Mouse (Mus musculus) neural tube, embryonic 15.5 days (tissue): ENCODE measurements around the gene Rarb. TPM values are rescaled to one million over a fixed set of nuclear protein-coding genes. Genes with fewer than 3 reads are reported as not detected.

Experiments used
- ATAC-seq: fragments of 200-750 bp; cut with Nextera tagmentation; 2 replicates; pipeline ENCODE4 v1.8.0; 2017; ENCODE audit warnings: mild to moderate bottlenecking, moderate TSS enrichment, moderate library complexity; ENCODE audit not compliant: low FRiP score
- H3K27ac ChIP-seq: fragments of 300-500 bp; sonication (generic); replicated peaks from 2 replicates; pipeline ENCODE4 v1.5.1; 2015; ENCODE audit warnings: mild to moderate bottlenecking, inconsistent platforms
- H3K27me3 ChIP-seq: fragments of 300-500 bp; sonication (generic); replicated peaks from 2 replicates; pipeline ENCODE4 v1.6.1; 2015; ENCODE audit warnings: inconsistent platforms
- H3K36me3 ChIP-seq: fragments of 300-500 bp; sonication (generic); 2 replicates; pipeline ENCODE4 v1.6.1; 2015; ENCODE audit warnings: inconsistent platforms
- H3K4me1 ChIP-seq: fragments of 300-500 bp; sonication (generic); 2 replicates; pipeline ENCODE4 v1.6.1; 2015; ENCODE audit warnings: inconsistent platforms
- H3K4me2 ChIP-seq: fragments of 300-500 bp; sonication (generic); 2 replicates; pipeline ENCODE4 v1.6.1; 2015; ENCODE audit warnings: inconsistent platforms, mild to moderate bottlenecking, moderate library complexity
- H3K4me3 ChIP-seq: fragments of 300-500 bp; sonication (generic); replicated peaks from 2 replicates; pipeline ENCODE4 v1.5.1; 2015; ENCODE audit warnings: mild to moderate bottlenecking, inconsistent platforms
- H3K9ac ChIP-seq: fragments of 300-500 bp; sonication (generic); replicated peaks from 2 replicates; pipeline ENCODE4 v1.6.1; 2015; ENCODE audit warnings: mild to moderate bottlenecking, inconsistent platforms
- H3K9me3 ChIP-seq: fragments of 300-500 bp; sonication (generic); replicated peaks from 2 replicates; pipeline ENCODE4 v1.6.1; 2016; ENCODE audit warnings: inconsistent platforms
- WGBS: fragments of 180-500 bp; shearing (Covaris S2); methylation state at CpG from one replicate; pipeline ENCODE4 v1.1.7; 2015; ENCODE audit warnings: mixed read lengths; 5-methylcytosine and 5-hydroxymethylcytosine counted together
- polyA plus RNA-seq: library from polyadenylated mRNA; unstranded; fragments of >200 nt; fragmentation: Nextera tagmentation; extraction: Ambion mirVana; gene quantifications from 2 replicates; pipeline ENCODE4 v1.2.1, GENCODE M21; 2015

Rarb gene
- polyA plus RNA-seq, 1 experiment from 2014 or later = 25.2 TPM

DNA sequence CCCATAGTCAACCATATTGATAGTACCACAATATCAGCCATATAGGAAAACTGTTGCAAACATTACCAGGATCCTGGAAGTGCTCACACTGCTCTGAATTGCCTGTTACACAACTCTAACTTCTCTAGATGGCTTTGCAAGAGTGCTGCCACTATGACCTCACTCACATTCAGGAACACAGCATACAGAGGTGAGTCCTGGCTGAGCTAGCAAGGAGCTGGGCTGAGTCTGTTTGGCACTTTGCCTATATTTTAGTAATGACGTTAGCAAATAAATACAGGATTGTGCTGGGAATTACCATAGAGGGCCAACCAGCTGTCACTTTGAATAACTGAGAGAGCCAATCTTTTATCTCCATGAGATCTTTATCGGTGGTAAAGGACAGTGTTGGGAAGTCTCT lies 86.9 kb downstream of the Rarb start:
- 15% methylated on average over 2 of the region's 2 CpGs for WGBS
- Histone ChIP-seq H3K27ac (no peak overlapping the region), H3K4me3 (no peak overlapping the region), H3K9ac (no peak overlapping the region), H3K4me2 (no peak overlapping the region), H3K27me3 (no peaks in the 10 kb centered on the region), H3K36me3 (no peaks in the 10 kb centered on the region), H3K4me1 (peaks cover 32% of the 10 kb centered on the region), H3K9me3 (no peaks in the 10 kb centered on the region)
- no peak for ATAC-seq

DNA sequence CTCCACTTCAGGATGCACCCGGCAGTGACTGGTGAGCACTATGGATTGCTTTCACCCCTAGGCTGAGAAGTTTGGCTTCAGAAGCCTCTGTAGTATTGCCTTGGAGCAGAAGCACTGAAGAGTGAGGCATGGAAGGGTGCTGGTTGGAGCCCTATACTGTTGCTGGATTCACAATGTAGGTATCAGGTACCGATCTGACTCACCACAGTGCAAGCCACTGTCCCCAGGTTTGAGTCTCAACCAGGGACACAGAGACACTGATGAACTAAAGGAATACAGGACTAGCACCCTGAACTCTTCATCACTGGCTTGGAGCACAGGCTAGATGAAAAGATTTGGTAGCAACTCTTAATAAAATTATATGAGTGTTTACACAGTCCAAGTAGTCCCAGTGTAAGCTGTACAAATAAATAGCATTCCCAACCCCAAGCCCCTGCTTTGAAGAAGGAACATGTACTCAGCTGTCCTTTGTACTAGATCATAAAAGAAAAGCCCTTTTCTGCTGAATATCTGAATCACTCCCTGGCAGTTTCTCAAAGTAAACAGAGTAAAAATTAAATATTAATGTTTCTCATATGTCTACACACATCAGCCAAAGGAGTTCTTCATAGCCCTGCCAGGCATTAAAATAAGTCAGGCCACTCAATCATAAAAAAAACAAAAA lies 90.6 kb downstream of the Rarb start:
- 90% methylated on average over 2 of the region's 2 CpGs for WGBS
- H3K4me2 ChIP-seq = no peak overlapping the region
- ATAC-seq = no peak
- no peak overlapping the region for H3K4me3 ChIP-seq
- H3K27me3 ChIP-seq = no peaks in the 10 kb centered on the region
- H3K27ac ChIP-seq = no peak overlapping the region
- H3K9ac ChIP-seq = no peak overlapping the region
- no peaks in the 10 kb centered on the region for H3K9me3 ChIP-seq
- no peaks in the 10 kb centered on the region for H3K36me3 ChIP-seq
- peaks cover 5% of the 10 kb centered on the region for H3K4me1 ChIP-seq

DNA sequence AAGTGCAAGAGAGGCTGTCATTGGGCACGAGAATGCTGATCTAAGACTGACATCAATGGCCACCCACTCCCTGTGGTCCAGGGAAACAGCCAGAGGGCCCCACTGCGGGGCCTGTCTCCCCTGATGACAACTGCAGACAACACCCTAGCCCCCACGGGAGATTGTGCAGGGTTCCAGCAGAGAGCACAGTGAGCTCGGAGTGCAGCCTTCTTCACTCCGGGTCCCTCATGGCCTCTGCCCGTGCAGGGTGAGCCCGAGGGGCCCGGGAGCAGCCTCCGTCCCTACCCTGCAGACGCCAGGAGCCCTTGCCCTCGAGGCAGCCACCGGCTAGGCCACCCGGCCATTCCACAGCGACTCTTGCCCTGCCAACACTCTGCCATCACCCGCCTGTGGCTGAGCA lies 95.0 kb downstream of the Rarb start:
- Histone ChIP-seq H3K4me1 (no peaks in the 10 kb centered on the region), H3K4me3 (no peak overlapping the region), H3K27me3 (no peaks in the 10 kb centered on the region), H3K4me2 (no peak overlapping the region), H3K9me3 (no peaks in the 10 kb centered on the region), H3K36me3 (no peaks in the 10 kb centered on the region), H3K9ac (no peak overlapping the region), H3K27ac (no peak overlapping the region)
- ATAC-seq = no peak
- WGBS = 94% methylated on average over 15 of the region's 15 CpGs

DNA sequence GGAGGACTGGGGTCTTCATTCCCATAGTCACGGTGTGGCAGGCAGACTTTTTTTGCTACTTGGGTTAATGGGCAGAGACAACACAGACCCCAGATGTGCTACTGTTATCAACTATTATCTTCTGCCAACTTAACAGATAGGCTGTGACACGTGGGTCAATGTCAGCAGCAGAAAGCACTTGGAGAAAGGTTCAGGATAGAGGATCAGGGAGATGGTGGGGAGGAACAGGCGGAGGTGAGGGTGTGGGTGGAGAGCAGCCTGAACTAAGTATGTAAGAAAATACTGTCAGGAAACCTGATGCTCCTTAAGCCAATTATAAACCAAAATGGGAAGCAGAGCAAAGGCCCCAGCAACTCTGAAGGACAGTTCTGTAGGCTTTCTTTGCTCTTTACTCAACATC lies 101.1 kb downstream of the Rarb start:
- H3K9ac ChIP-seq = no peak overlapping the region
- no peak overlapping the region for H3K27ac ChIP-seq
- 0 out of 2 replicates have a peak, but pooled peaks cover 3% of the 10 kb centered on the region for H3K4me1 ChIP-seq
- ATAC-seq = no peak
- no peaks in the 10 kb centered on the region for H3K36me3 ChIP-seq
- no peaks in the 10 kb centered on the region for H3K27me3 ChIP-seq
- H3K4me3 ChIP-seq = no peak overlapping the region
- WGBS = 84% methylated on average over 3 of the region's 3 CpGs
- no peaks in the 10 kb centered on the region for H3K9me3 ChIP-seq
- H3K4me2 ChIP-seq = no peak overlapping the region

DNA sequence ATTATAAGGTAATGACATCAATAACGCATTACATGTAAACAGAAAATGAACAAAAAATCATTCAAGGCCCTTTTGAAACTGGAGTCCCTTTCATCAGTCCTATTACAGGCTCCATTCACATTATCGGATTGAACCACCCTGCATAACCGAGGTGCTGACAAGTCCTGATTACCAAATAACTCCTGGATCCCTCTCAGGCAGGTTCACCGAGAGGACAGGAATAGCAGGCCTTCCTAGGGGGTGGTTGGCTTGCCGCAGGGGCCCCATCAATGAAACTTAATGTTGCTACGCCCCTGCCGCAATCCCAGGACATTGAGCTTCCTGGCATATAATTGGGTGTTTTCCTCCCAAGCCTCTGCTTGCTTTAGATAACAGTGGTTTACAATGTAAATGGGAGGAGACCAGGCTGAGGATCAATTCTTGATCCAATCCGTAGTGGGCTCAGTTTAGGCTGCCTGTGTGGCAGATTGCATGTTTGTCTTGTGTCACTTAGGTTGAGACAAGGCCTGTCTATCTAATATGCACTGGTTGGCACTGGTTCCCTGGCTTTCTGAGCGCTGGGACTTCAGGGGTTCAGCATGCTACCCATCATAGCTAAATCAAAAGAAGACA lies 104.5 kb downstream of the Rarb start:
- 23% methylated on average over 9 of the region's 9 CpGs for WGBS
- H3K9me3 ChIP-seq = no peaks in the 10 kb centered on the region
- no peak overlapping the region for H3K4me2 ChIP-seq
- H3K27me3 ChIP-seq = no peaks in the 10 kb centered on the region
- no peak overlapping the region for H3K9ac ChIP-seq
- no peak overlapping the region for H3K27ac ChIP-seq
- no peak overlapping the region for H3K4me3 ChIP-seq
- no peak for ATAC-seq
- 0 out of 2 replicates have a peak, but pooled peaks cover 3% of the 10 kb centered on the region for H3K4me1 ChIP-seq
- no peaks in the 10 kb centered on the region for H3K36me3 ChIP-seq

DNA sequence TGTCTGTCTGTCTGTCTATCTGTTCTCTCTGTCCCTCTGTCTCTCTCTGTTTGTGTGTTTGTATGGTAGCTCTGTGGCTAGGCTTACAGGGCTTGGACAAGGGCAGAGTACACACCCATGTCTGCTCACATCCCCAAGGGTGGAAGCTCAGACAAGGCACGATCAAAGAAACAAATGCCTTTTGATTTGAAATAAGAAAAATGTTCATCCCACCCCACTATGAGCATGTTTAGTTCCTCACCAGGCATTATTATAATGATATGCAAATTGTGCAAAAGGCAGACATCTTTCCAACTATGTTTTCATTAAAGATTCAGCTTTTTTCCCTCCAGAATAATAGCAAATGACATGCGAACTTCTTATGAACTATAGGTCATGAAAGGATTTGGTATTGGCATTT lies 105.2 kb downstream of the Rarb start:
- Histone ChIP-seq H3K9me3 (no peaks in the 10 kb centered on the region), H3K9ac (no peak overlapping the region), H3K27ac (no peak overlapping the region), H3K4me3 (no peak overlapping the region), H3K27me3 (no peaks in the 10 kb centered on the region), H3K4me1 (0 out of 2 replicates have a peak, but pooled peaks cover 3% of the 10 kb centered on the region), H3K4me2 (no peak overlapping the region), H3K36me3 (no peaks in the 10 kb centered on the region)
- ATAC-seq = no peak
- 40% methylated on average over 2 of the region's 2 CpGs for WGBS

DNA sequence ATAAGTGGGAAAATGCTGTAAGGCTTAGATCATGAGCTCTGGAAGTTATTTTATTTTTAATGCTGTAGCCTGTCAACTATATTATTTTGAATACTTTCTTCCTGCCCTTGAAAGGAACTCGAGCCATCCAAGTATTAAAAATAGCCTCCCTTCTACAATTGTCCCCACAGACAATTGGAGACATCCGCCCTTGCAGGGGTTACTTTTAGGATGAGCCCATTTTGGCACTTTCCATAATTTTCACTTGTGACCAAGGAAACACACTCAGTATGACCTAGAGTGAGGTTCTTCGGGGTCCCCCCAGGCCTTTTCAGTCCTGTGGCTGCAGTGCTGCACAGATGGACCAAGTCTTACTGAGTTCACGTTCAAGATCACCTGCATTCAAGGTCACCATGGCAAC lies 119.7 kb downstream of the Rarb start:
- H3K27ac ChIP-seq = no peak overlapping the region
- H3K4me1 ChIP-seq = no peaks in the 10 kb centered on the region; the same call in 1 of the 2 replicates
- 89% methylated on average over 4 of the region's 4 CpGs for WGBS
- ATAC-seq = no peak
- no peaks in the 10 kb centered on the region for H3K36me3 ChIP-seq
- H3K9me3 ChIP-seq = no peaks in the 10 kb centered on the region
- no peak overlapping the region for H3K4me2 ChIP-seq
- no peak overlapping the region for H3K4me3 ChIP-seq
- no peak overlapping the region for H3K9ac ChIP-seq
- H3K27me3 ChIP-seq = no peaks in the 10 kb centered on the region

DNA sequence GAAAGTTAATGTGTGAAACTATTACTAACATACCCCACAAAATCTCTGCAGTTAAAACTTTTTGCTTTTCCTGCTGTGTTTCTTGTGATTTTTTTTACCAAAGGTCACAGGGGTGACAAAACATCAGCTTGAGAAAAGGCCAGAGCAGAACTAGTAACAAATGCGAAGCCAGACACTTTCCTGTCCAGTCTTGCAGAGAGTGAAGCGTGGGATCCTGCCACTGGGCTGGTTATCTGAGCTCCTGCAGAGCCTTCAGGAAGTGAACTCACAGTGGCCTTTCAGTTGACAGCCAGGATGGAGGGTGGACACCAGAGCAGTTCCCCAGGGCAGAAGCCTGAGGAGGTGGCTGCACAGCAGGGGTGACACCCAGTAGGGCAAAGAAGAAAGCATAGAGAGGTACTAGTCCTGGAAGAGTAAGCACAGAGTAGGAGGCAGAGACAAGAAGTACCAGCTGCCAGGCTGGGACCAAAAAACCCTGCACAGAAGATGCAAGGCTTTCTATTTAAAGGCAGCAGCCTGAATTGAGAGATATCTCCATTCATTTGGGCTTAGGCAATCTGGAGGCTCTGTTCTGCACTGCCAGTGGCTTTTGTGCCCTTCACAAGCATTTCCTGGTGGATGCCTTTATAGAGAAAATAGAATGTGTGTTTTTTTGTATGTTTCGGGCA lies 123.4 kb downstream of the Rarb start:
- H3K27me3 ChIP-seq = no peaks in the 10 kb centered on the region
- WGBS = 59% methylated on average over 3 of the region's 3 CpGs
- no peak overlapping the region for H3K27ac ChIP-seq
- no peak overlapping the region for H3K4me2 ChIP-seq
- no peak overlapping the region for H3K9ac ChIP-seq
- no peaks in the 10 kb centered on the region for H3K9me3 ChIP-seq
- no peak overlapping the region for H3K4me3 ChIP-seq
- H3K4me1 ChIP-seq = no peaks in the 10 kb centered on the region; the same call in 1 of the 2 replicates
- no peaks in the 10 kb centered on the region for H3K36me3 ChIP-seq
- no peak for ATAC-seq

DNA sequence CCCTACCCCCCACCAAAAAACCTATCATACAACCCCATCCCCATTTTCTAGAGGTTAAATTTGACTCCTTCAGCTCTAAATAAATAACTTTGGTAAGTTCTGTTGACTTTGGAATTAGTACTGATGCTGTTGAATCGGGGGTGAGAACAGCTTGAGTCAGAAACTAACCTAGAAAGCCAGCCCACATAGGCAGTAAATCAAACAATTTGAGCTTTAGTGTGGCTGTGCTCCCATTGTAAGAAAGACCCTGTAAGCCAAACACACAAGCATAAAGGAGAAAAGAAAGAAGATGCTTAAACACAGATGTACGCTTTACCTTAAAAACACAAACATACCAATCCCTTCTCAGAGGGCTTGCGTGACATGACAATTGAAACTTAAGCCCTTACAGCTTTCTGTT lies 140.6 kb downstream of the Rarb start:
- 75% methylated on average over 3 of the region's 3 CpGs for WGBS
- no peak for ATAC-seq

DNA sequence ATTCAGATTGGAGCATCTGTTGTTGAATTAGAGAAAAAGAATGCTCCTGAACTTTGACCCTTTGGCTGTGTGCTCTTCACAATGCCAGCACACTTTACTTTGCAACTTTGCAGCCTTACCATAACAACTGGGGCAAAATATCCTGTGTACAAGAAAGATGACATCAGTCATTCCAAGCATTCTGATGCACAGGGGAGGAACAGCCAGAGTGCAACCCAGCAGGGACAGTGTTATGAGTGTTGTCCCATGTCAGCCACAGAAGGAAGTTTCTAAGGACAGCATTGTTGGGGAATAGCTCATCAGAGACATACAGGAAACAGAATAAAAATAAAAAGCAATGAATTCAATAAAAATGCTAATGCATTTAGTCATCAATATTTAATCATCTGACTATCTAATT lies 141.9 kb downstream of the Rarb start:
- H3K9me3 ChIP-seq = no peaks in the 10 kb centered on the region
- H3K36me3 ChIP-seq = no peaks in the 10 kb centered on the region
- H3K27me3 ChIP-seq = no peaks in the 10 kb centered on the region
- H3K4me3 ChIP-seq = no peak overlapping the region
- no peak overlapping the region for H3K4me2 ChIP-seq
- H3K4me1 ChIP-seq = no peaks in the 10 kb centered on the region
- no peak overlapping the region for H3K27ac ChIP-seq
- no peak overlapping the region for H3K9ac ChIP-seq
- no peak for ATAC-seq

More for the DNA sequence above, 140.6 kb downstream of the Rarb start:
- Histone ChIP-seq H3K9me3 (no peaks in the 10 kb centered on the region), H3K4me3 (no peak overlapping the region), H3K36me3 (no peaks in the 10 kb centered on the region), H3K9ac (no peak overlapping the region), H3K27me3 (no peaks in the 10 kb centered on the region), H3K27ac (no peak overlapping the region), H3K4me1 (no peaks in the 10 kb centered on the region), H3K4me2 (no peak overlapping the region)

DNA sequence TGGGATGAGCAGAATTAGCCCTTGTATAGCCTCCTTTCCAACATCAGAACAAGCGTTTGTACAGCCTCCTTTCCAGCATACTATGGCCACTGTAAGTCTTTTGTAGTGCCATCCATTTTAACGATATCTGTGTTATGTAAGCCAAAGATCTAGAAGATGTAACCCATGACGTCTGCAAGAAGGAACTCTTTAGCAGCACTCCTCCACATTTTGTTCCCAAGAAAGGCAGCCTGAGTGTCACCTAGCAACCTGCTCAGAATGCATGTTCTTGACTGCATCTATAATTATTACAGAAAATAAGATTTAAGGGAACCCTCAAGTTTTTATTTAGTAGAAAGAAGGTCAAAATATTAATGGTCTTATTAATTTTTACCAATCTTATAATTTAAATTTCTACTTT lies 148.4 kb downstream of the Rarb start:
- H3K27ac ChIP-seq = no peak overlapping the region
- ATAC-seq = no peak
- H3K4me2 ChIP-seq = no peak overlapping the region
- H3K27me3 ChIP-seq = no peaks in the 10 kb centered on the region
- no peaks in the 10 kb centered on the region for H3K36me3 ChIP-seq
- no peaks in the 10 kb centered on the region for H3K9me3 ChIP-seq
- H3K9ac ChIP-seq = no peak overlapping the region
- H3K4me3 ChIP-seq = no peak overlapping the region
- no peaks in the 10 kb centered on the region for H3K4me1 ChIP-seq
- WGBS = 80% methylated on average over 3 of the region's 3 CpGs
